Mouse (Mus musculus) brown adipose tissue, adult 24 weeks (tissue): ENCODE results near the gene Zfp956. TPM values are rescaled to one million over a fixed set of nuclear protein-coding genes. Genes with fewer than 3 reads are reported as not detected.
A peak's percentile ranks its signal among the peaks of the same experiment; 100 is the strongest.
"Not testable (repeated sequence)": the region's sequence is repeated elsewhere in the genome, so short reads cannot be mapped to it uniquely, and the experiment has no call there.

Experiments used
- H3K27ac ChIP-seq: fragments of 200-500 bp; replicated peaks from 2 replicates; pipeline ENCODE4 v1.5.1; 2012; ENCODE audit warnings: low read depth, mild to moderate bottlenecking, low read length
- H3K4me1 ChIP-seq: fragments of 200-500 bp; 2 replicates; pipeline ENCODE4 v1.6.1; 2012; ENCODE audit warnings: low read length, mixed read lengths; ENCODE audit not compliant: control insufficient read depth, insufficient read depth, insufficient read length
- H3K4me3 ChIP-seq: fragments of 200-500 bp; 2 replicates; pipeline ENCODE4 v1.5.1; 2012; ENCODE audit warnings: low read depth, mild to moderate bottlenecking, low read length, moderate library complexity; ENCODE audit not compliant: insufficient read depth
- polyA plus RNA-seq: library from polyadenylated mRNA; stranded (reverse); fragments of >200 nt; gene quantifications from 2 replicates; pipeline ENCODE4 v1.2.4, GENCODE M21; 2012; ENCODE audit not compliant: missing spikeins, insufficient read depth, insufficient read length

The Zfp956 gene
- polyA plus RNA-seq, 1 experiment, result not detected

DNA sequence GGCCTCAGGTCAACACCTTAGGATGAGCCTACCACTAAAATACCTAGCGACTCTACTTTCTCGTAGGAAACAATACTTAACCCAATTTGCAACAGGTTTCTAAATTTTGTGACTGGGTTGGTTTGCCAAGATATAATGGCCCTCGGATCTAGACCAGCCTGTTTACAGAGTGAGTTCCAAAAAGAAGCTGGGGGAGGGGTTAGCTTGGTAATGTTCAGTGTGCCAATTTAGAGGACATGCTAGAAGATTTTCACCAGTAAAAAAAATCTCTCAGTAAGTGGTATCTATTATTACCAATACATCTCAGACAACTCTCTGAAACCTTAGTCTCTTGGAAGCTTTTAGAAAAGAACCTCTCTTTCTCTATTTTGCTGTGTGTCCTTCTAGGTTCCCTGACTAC, 9.5 kb upstream of the Zfp956 start:
- Histone ChIP-seq H3K4me3 (peak overlapping the region; percentile 52), H3K4me1 (peaks cover 2% of the 10 kb centered on the region; the same call in 1 of the 2 replicates), H3K27ac (no peak overlapping the region)

- no peak overlapping the region for H3K27ac ChIP-seq
- peaks cover 1% of the 10 kb centered on the region; the same call in 1 of the 2 replicates for H3K4me1 ChIP-seq
- H3K4me3 ChIP-seq, result no peak overlapping the region
Observed at GRCm38 (mm10) chr6:47947388-47947787, 5.8 kb upstream of the Zfp956 start.

DNA sequence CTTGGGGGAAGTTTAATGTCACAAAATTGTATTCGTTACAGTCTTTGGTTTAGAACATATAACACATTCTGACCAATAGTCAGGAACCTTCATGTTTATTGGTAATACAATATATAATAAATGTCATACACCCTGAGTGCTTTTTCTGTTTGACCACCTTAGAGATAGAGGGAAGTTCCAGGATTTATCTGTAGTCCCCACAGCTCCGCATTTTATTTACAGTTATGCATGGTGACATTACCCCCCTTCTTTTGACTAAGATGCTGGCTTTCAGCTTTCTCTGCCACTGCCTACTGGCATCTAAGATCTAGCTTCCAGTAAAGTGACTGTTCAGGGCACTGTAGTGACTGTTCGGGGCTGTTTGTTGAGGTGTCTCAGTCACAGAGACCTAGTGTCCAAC, 1.2 kb downstream of the Zfp956 start:
- Histone ChIP-seq H3K4me1 (no peaks in the 10 kb centered on the region), H3K4me3 (0 out of 2 replicates have a peak overlapping the region, but pooled peaks have one; percentile 4), H3K27ac (no peak overlapping the region)

DNA sequence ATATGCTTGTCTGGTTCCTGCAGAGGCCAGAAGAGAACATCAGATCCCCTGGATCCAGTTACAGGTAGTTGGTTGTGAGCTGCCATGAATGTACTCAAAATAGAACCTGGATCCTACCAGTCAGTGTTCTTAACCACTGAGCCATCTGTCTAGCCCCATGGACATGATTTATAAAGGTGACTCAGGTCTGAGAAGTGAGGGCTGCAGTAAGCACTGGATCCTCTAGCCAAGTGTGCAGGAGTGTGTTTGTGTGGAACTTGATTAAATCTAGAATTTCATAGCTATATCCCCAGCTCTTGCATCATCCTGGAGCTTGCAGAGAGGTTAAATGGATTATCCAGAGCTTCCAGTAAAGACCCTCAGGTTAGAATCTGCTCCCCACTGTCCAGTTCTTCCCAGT, 4.6 kb downstream of the Zfp956 start:
- Histone ChIP-seq H3K4me3 (no peak overlapping the region), H3K27ac (no peak overlapping the region), H3K4me1 (no peaks in the 10 kb centered on the region)

DNA sequence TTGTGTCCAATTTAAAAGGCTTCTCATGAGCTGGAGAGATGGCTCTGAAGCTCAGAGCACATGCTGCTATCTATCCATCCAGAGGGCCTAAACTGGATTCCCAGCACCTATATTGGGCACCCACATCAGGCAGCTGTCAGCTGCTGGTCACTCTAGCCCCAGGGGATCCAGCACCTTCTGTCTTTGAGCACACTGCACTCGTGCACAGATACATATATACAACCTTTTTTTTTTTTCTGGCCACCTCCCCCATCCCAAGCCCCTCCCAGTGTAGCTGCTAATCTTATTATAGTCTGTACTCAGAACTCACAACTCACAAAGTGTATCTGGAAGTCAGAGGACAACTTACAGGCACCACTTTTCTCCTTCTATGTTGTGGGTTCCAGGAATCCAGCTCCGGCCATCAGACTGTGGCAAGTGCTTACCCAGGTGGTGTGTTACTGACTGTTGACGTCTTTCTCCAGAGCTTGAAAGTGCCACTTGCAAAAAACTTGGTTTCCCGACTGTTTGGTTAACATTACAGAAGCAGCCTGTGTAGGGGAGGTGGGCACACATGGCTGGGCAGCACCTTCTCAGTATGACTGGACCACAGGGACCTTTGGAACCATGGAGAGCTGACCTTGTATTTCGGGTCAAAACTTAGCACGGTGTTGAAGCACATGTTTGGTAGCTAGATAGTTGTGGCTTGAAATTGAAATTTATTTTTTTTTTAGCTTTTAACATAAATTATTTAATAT, 7.7 kb downstream of the Zfp956 start:
- no peaks in the 10 kb centered on the region for H3K4me1 ChIP-seq
- H3K4me3 ChIP-seq, result no peak overlapping the region
- no peak overlapping the region for H3K27ac ChIP-seq

- H3K4me3 ChIP-seq, result no peak overlapping the region
- H3K4me1 ChIP-seq, result no peaks in the 10 kb centered on the region
- no peak overlapping the region for H3K27ac ChIP-seq
Observed at GRCm38 (mm10) chr6:47963051-47963450, 9.9 kb downstream of the Zfp956 start.

DNA sequence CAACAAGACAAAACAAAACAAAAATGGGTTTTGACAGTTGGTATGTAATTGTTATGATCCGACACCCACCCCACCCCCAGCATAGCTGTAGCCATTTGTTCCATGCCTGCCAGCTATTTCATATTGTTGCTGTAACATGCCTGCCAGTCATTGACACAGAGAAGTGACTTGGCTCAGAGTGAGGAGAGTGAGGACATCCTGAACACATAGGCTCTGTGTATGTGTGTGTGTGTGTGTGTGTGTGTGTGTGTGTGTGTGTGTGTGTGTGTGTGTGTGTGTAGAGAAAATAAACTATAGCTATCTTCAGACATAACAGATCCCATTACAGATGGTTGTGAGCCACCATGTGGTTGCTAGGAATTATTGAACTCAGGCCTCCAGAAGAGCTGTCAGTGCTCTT, 15.0 kb downstream of the Zfp956 start:
- not testable (repeated sequence) for H3K27ac ChIP-seq, H3K4me3 ChIP-seq, H3K4me1 ChIP-seq

- Histone ChIP-seq H3K27ac (no peak overlapping the region), H3K4me1 (peaks cover 2% of the 10 kb centered on the region; the same call in 1 of the 2 replicates), H3K4me3 (no peak overlapping the region)
Observed at GRCm38 (mm10) chr6:47974599-47974998, 21.4 kb downstream of the Zfp956 start.

GRCm38 (mm10) chr6:47978897-47979368, 25.7 kb downstream of the Zfp956 start:
- Histone ChIP-seq H3K4me1 (peaks cover 2% of the 10 kb centered on the region; the same call in 1 of the 2 replicates), H3K27ac (no peak overlapping the region), H3K4me3 (no peak overlapping the region)

DNA sequence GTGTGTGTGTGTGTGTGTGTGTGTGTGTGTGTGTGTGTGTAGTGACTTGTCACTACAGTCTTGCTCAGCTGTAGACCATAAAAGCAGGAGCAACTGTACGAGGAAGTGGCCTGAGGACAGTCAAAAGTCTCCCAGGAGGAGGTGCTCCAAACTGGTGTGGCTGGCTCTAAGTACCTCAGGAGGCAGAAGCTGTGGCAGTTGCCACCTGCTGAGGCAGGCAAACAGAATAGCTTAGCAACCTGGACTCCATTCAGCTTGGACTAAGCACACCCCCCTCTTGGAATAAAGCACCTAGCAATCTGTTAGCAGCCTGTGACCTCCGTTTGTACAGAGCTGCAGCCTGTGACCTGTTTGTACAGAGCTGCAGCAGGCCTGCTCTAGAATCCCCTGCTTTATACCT, 30.7 kb downstream of the Zfp956 start:
- Histone ChIP-seq H3K27ac (no peak overlapping the region), H3K4me1 (peaks cover 2% of the 10 kb centered on the region; the same call in 1 of the 2 replicates), H3K4me3 (no peak overlapping the region)

GRCm38 (mm10) chr6:47995661-47996060, 42.5 kb downstream of the Zfp956 start:
- Histone ChIP-seq H3K4me1 (no peaks in the 10 kb centered on the region), H3K27ac (no peak overlapping the region), H3K4me3 (no peak overlapping the region)

- no peak overlapping the region for H3K4me3 ChIP-seq
- H3K4me1 ChIP-seq, result no peaks in the 10 kb centered on the region
- H3K27ac ChIP-seq, result no peak overlapping the region
Observed at GRCm38 (mm10) chr6:48010727-48011126, 57.5 kb downstream of the Zfp956 start.

Other genes starting within 250 kb of the Zfp956 start
- gene Pdia4, start 140.0 kb upstream of the Zfp956 start, polyA plus RNA-seq, result 30.2 and 50.2 TPM in 2 replicates
- not detected in 2 replicates for gene Zfp786, start 122.5 kb upstream of the Zfp956 start, polyA plus RNA-seq
- gene Zfp398, start 117.7 kb upstream of the Zfp956 start, polyA plus RNA-seq, result 2.6 and 3.3 TPM in 2 replicates
- 1.6 and 1.7 TPM in 2 replicates for gene Zfp282, start 76.2 kb upstream of the Zfp956 start, polyA plus RNA-seq
- gene Zfp212, start 32.9 kb upstream of the Zfp956 start, polyA plus RNA-seq, result 2.1 and 4.5 TPM in 2 replicates
- gene Zfp777, start 95.5 kb downstream of the Zfp956 start, polyA plus RNA-seq, result 4.8 and 9.8 TPM in 2 replicates
- gene Zfp746, start 133.2 kb downstream of the Zfp956 start, polyA plus RNA-seq, result 5.4 and 5.5 TPM in 2 replicates